8 mouse cellular contexts compared by ENCODE assay signal in genomic region chr10:111108658-111109633, GRCm38 (mm10). TPM values are rescaled to one million over a fixed set of nuclear protein-coding genes. Genes with fewer than 3 reads are reported as not detected.
DNase-seq lines count a peak whose midpoint lies in the region; ATAC-seq and TF ChIP-seq lines count a peak whose summit lies in the region.

No protein-coding gene starts in this region.

- 44% methylated on average over 24 of the region's 24 CpGs for WGBS in kidney, adult 2 months
- WGBS in limb, embryonic 13.5 days: 51% methylated on average over 24 of the region's 24 CpGs
- WGBS in midbrain, embryonic 13.5 days: 46% methylated on average over 24 of the region's 24 CpGs

- no peak overlapping the region for H3K4me3 ChIP-seq in kidney, adult 2 months (ENCODE audit: insufficient read depth, low read depth, low read length)
- peak overlapping the region; percentile 31 for H3K4me3 ChIP-seq in limb, embryonic 13.5 days
- H3K4me3 ChIP-seq in midbrain, embryonic 13.5 days (replicated peaks): 0 out of 2 replicates have a peak overlapping the region, but pooled peaks have one; percentile 12

- H3K36me3 ChIP-seq in kidney, adult 2 months (ENCODE audit: control insufficient read depth, insufficient read depth, low read length): no peaks in the 10 kb centered on the region
- H3K36me3 ChIP-seq in limb, embryonic 13.5 days: no peaks in the 10 kb centered on the region
- no peaks in the 10 kb centered on the region for H3K36me3 ChIP-seq in midbrain, embryonic 13.5 days

- TF ChIP-seq CTCF in kidney, adult 2 months (conservative IDR thresholded peaks at IDR 0.05; ENCODE audit: insufficient read depth, insufficient read length, low read depth, low read length): peak; percentile 68

- DNase-seq in 3T3-L1 (ENCODE audit: low read depth, low spot score) (peak; percentile 78), R1 (ENCODE audit: low read depth, low spot score) (peak; percentile 79)
- DNase-seq in cerebellum, postnatal 36 days: peak; percentile 62 to 75
- peak; percentile 58 to 73 for DNase-seq in frontal cortex, postnatal 36 days (ENCODE audit: low spot score in 2 of 2)
- peak; percentile 70 for DNase-seq in kidney, adult 2 months
- peak; percentile 27 to 64 for DNase-seq in spleen, adult 18-20 months

- H3K27ac ChIP-seq in kidney, adult 2 months (ENCODE audit: insufficient read depth, low read depth, low read length): no peak overlapping the region
- H3K27ac ChIP-seq in limb, embryonic 13.5 days: no peak overlapping the region
- H3K27ac ChIP-seq in midbrain, embryonic 13.5 days: no peak overlapping the region

- H3K4me1 ChIP-seq in kidney, adult 2 months (ENCODE audit: control insufficient read depth, insufficient read depth, low read length): peaks cover 3% of the 10 kb centered on the region; the same call in 1 of the 2 replicates
- H3K4me1 ChIP-seq in limb, embryonic 13.5 days: peaks cover 12% of the 10 kb centered on the region; the same call in 1 of the 2 replicates
- H3K4me1 ChIP-seq in midbrain, embryonic 13.5 days (replicated peaks): no peaks in the 10 kb centered on the region

- no peak for TF ChIP-seq POLR2A in kidney, adult 2 months (IDR thresholded peaks at IDR 0.05; ENCODE audit: low read depth, low read length)

- no peaks in the 10 kb centered on the region for H3K27me3 ChIP-seq in kidney, adult 2 months (replicated peaks; ENCODE audit: control insufficient read depth, insufficient read depth, low read length)
- H3K27me3 ChIP-seq in limb, embryonic 13.5 days: no peaks in the 10 kb centered on the region
- no peaks in the 10 kb centered on the region for H3K27me3 ChIP-seq in midbrain, embryonic 13.5 days

- no peak for ATAC-seq in limb, embryonic 13.5 days (ENCODE audit: low FRiP score, low read depth)
- ATAC-seq in midbrain, embryonic 13.5 days: peak; percentile 61

- H3K4me2 ChIP-seq in limb, embryonic 13.5 days (replicated peaks): peak overlapping the region; percentile 51
- H3K4me2 ChIP-seq in midbrain, embryonic 13.5 days (replicated peaks): peak overlapping the region; percentile 38

- H3K9me3 ChIP-seq in limb, embryonic 13.5 days: no peaks in the 10 kb centered on the region
- no peaks in the 10 kb centered on the region for H3K9me3 ChIP-seq in midbrain, embryonic 13.5 days

- no peak overlapping the region for H3K9ac ChIP-seq in limb, embryonic 13.5 days
- H3K9ac ChIP-seq in midbrain, embryonic 13.5 days (replicated peaks): no peak overlapping the region

RNA-seq across cellular contexts. Expression of gene Osbpl8, which starts 55.6 kb away (rescaled TPM):
- polyA plus RNA-seq in kidney, adult 2 months (2012; rRNA removed): 17.1 and 17.6 TPM in 2 replicates
- polyA plus RNA-seq in limb, embryonic 13.5 days (2015; fragmentation: Nextera tagmentation; extraction: Ambion mirVana): 10.2 and 10.6 TPM in 2 replicates
- 18.5 and 18.9 TPM in 2 replicates for polyA plus RNA-seq in midbrain, embryonic 13.5 days (2015; fragmentation: Nextera tagmentation; extraction: Ambion mirVana)
